Mouse (Mus musculus) neutrophil, adult 5-6 weeks (primary cell): ENCODE data around the gene Rinl. TPM values are rescaled to one million over a fixed set of nuclear protein-coding genes. Genes with fewer than 3 reads are reported as not detected.

Source experiments
- ATAC-seq: fragments of 151-379, 151-347 bp; 2 replicates; pipeline ENCODE4 v1.8.0; 2017; ENCODE audit warnings: mild to moderate bottlenecking, moderate TSS enrichment; ENCODE audit not compliant: insufficient number of reproducible peaks, poor library complexity, low FRiP score, severe bottlenecking; ENCODE audit errors: extremely low read depth
- total RNA-seq: library from RNA; stranded (forward); fragments of 200-1000 nt; gene quantifications from 2 replicates; pipeline ENCODE4 v1.2.3, GENCODE M21; 2017

Rinl gene
- total RNA-seq, 1 experiment from 2014 or later = 95.7 TPM

DNA sequence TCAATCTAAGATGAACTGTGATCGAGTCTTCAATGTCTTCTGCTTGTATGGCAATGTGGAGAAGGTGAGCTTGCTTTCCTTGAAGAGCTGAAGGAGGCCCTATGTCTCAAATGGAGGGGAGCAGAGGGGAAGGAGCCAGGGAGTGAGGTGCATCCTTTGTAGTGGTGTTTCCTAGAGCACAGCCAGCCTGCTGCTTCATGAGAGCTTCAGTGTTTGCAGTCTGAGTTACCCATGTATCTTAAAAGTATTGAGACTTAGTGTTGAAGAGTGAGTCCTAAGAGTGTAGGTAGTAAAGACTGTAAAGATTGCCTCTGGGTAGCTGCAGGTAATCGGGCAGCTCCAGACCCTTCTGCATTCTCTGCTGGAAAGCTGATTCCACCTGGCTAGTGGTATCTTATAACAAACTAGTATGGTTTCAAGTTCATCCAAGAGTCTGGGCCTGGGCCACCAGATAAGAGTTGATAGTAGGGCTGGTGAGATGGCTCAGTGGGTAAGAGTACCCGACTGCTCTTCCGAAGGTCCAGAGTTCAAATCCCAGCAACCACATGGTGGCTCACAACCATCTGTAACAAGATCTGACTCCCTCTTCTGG, 30.2 kb downstream of the Rinl start:
- no peak for ATAC-seq

DNA sequence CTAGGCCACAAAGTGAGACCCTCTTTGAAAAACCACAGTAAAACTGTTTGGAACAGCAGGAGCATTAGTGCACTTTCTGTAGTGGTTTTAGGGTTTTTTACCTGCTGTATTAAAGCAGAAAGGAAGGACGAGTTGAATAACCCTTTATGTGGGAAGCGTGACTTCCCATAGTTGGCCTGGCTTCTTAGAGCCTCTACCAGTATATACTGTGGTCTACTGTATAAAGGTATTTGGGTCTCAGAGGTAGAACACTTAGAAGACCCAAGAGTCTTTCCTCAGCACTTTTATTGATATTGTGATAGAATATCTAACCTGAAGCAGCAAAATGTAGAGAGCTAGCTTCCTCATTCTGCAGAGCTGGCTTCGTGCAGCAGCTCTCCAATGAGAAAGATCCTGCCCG, 30.8 kb downstream of the Rinl start:
- ATAC-seq = no peak

GRCm38 (mm10) chr7:28820358-28821260, 31.8 kb downstream of the Rinl start:
- ATAC-seq = no peak

GRCm38 (mm10) chr7:28821261-28821831, 32.6 kb downstream of the Rinl start:
- no peak for ATAC-seq

DNA sequence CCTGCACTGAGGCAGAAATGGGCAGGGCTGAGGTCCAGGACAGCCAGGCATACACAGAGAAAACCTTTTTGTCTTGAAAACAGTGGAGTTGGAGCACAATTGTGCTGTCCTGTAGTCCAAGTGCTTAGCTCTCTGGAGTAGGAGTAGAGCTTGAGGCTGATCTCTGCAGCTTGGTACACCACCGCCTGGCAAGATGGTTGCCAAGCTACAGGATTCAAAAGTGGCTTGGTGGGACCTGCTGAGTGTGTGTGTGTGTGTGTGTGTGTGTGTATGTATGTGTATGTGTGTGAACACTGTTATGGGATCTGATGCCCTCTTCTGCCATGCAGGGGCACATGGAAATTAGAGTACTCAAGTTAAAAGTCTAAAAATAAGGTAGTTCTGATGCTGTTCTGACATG, 33.8 kb downstream of the Rinl start:
- no peak for ATAC-seq

DNA sequence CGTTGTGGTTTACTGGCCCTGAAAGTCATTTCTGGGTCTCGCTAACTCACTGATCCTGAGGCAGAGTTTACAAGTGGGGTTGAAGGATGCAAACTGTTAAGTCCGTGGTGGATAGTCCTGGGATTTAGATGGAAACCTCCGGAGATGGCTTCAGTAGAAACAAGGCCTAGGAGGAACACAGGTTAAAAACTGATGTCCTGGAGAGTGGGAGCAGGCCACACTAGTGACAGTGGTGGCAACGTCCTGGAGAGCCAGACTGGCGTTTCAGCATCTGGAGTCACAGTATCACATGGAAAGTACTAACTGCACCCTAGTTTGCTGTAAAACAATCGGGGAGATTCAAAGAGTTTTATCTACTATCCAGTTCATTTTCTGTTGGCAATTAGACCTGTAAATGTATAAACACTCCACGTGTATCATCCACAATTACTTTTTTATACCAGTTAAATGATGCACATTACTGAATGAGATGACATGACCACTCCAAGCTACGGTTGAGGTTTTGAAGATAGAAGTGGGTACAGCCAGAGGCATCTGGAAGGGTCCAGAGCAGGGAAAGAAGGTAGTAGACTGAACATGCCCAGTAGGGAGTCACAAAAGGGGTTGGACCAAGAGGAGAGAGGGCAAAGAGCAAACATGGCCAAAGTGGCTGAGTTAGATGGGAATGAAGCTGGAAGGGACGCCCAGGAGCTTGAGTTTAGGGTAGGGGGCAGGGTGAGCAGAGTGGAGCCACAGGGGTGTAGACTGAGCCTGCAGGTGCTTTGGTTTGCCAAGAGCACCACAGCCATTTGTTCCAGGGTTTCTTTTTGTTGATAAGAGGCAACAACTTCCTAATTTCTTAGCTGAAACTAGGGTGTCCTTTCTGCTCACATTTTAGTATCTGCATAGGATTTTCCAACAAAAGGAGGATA, 34.5 kb downstream of the Rinl start:
- ATAC-seq = no peak

DNA sequence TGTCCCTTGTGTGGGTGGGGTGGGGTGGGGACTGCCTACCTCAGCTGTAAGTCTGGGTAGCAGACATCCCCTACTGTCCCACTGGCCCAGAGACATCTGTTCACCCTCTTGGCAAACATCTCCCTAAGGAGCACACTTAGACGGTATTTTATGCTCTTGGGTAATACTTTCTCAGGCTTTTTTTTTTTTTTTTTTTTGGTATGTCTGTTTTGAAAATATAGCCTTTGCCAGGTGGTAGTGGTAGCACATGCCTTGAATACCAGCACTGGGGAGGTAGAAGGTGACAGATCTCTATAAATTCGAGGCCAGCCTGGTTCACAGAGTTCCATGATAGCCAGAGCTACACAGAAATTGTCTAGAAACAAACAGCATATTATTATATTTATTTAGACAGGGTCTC, 35.2 kb downstream of the Rinl start:
- no peak for ATAC-seq

DNA sequence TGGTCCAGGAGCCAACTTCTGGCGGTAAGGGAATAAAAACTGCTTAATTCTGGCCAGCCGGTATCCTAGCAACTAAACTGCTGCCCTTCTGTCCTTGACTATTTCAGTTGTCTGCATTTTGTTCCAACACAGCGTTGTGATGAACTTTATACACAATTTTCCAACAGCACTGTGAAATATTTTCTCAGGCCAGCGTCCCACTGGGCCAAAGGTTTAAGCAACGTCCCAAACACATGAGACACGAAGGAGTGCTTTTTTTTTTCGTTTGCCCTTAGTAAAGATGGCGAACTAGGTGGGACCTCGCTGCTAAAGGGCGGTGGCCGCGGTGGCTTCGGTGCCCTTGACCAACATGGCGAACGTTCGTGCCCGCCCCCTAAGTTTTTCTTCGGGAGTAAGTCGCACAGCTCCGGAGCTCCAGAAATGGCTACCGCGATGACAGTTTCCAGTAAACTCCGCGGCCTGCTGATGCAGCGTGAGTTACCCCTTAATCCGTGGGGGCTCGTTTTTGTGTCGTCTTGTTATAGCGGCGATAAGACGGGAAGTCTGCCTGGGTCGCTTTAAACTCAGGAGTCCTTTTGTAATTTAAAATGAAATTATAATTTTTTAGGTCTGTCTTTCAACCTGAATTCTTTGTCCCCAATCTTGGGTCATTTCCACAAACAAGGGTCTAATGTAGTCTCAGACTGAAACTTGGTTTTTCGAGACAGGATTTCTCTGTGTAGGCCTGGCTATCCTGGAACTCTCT, 36.3 kb downstream of the Rinl start, which contains the start of gene Ech1:
Gene Ech1 (plus strand): TSS at position 277 of the 745 bp plus-strand sequence.
- ATAC-seq = peak; percentile 98

GRCm38 (mm10) chr7:28825686-28826401, 37.1 kb downstream of the Rinl start:
- no peak for ATAC-seq

DNA sequence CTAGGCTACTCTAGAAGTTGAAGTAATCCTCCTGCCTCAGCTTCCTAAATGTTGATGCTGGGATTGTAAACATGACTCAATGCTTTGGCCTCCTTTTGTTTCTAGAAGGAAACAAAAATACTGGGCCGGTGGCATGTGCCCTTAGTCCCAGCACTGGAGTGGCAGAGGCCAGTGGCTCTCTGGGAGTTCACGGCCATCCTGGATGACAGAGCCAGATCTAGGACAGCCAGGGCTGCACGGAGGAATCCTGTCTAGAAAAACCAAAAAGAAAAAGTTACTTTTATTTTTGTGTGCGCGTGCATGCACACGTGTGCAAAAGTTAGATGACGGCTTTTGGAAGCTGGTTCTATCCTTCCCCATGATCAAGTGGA, 37.6 kb downstream of the Rinl start:
- ATAC-seq = no peak

DNA sequence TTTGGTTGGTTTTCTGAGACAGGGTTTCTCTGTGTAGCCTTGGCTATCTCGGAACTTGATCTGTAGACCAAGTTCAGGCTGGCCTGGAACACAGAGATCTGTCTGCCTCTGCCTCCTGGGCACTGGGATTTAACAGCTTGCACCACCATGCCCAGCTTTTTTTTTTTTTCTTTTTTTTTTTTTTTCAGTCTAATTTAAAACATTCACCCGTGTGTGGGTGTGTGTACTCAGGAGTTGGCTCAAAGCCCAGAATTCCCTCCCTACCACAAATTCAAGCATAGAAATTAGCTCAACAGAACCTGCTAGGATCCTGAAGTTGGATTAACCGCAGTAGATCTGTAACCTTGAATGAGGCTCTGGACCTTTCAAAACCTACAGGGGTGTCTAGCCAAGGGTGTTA, 38.6 kb downstream of the Rinl start:
- ATAC-seq = no peak

DNA sequence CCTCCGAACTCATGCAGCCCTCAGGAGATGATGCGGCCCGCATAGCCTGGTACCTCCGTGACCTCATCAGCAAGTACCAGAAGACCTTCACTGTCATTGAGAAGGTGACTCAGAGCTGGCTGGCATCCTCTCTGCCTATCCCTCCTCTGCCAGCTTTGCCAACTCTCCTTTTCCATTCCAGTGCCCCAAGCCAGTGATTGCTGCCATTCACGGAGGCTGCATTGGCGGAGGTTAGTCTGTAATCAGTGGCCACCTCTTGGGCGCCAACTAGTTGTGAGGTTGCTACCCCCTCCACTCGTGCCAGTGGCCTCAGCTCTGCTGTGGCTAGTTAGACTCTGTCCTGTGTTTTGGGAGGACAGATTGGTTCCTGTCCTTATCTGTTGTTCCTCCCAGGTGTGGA, 41.1 kb downstream of the Rinl start:
- no peak for ATAC-seq

- no peak for ATAC-seq
Observed at GRCm38 (mm10) chr7:28830981-28831380, 42.2 kb downstream of the Rinl start.

DNA sequence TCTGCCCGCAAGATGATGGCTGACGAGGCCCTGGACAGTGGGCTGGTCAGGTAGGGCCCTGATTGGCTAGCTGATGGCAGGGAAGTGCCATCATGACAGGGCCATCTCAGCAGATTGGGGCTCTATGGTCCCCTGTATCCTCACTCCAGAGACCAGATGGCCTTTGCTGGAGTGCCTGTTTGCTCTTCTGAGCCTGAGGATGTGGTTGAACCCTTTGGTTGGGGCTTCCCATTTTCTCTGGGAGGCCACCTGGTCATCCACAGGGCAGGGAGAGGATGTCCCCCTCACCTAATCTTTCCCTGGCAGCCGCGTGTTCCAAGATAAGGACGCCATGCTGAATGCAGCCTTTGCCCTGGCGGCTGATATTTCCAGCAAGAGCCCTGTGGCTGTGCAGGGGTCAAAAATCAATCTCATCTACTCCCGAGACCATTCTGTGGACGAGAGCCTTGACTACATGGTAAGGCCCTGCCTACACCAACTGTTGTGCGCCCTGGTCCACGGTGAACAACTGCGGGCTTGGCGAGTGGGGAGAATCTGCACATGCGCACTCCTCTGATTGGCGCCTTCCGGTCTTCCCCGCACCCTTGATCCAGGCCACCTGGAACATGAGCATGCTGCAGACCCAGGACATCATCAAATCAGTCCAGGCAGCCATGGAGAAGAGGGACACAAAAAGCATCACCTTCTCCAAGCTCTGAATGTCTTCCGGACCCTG, 42.8 kb downstream of the Rinl start:
- ATAC-seq = no peak

- peak; percentile 58 for ATAC-seq
Observed at GRCm38 (mm10) chr7:28832137-28832536, 43.4 kb downstream of the Rinl start.

DNA sequence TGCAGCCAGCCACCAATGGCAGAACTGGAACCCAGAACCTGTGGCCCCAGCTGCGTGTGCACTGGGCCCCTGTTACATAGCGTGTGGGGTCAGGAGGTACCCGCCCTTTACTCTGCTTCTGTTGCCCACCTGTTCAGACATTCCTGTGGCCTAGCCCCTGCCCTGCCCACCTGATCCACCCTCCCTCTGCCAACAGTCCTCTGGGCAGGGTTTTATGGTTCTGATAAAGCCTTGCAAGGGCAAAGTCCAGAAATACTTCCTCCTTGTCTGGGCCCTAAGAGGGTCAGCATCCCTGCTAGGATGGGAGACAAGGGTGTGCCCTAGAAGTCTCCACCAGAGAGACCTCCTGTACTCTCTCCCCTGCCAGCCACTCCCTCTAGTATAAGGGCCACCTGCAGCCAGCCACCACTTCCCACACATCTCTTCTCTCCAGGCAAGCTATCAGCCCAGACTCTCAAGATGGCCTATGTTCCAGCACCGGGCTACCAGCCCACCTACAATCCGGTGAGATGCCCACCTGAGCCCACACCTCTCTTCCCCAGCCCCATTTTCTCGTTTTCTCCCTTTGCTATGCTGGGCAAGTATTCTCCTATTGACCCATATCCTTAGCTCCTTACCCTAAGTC, 45.1 kb downstream of the Rinl start, which contains the start of gene Lgals4:
Gene Lgals4 (plus strand): TSS at position 132 of the 625 bp plus-strand sequence.
- ATAC-seq = no peak

DNA sequence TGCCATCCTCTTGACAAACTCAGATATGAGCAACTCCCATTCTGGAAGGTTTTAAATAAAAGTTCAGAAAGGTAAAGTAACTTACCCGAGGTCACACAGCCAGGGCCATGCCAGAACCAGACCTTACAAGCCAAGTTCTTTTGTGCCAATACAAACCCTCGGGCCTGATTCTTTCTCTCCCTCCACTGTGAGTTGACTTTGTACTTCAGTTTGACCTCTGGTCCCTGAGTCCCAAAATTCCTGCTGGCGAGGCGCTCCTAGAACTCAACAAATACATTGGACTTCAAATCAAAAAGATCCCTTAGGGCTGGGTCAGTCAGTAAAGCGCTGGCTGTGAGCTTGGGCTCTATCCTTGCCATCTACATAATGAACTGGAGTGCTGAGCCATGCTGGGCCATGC, 48.2 kb downstream of the Rinl start:
- ATAC-seq = no peak
